Mouse (Mus musculus) lung, embryonic 15.5 days (tissue): Measurements from ENCODE around the gene Hrh3. TPM values are rescaled to one million over a fixed set of nuclear protein-coding genes. Genes with fewer than 3 reads are reported as not detected.
A peak's percentile ranks its signal among the peaks of the same experiment; 100 is the strongest.

Source experiments
- ATAC-seq: fragments of 200-750 bp; cut with Nextera tagmentation; 2 replicates; pipeline ENCODE4 v1.8.0; 2017; ENCODE audit warnings: moderate number of reproducible peaks, borderline replicate concordance; ENCODE audit not compliant: low FRiP score, low TSS enrichment; ENCODE audit errors: extremely low read depth
- H3K27ac ChIP-seq: fragments of 300-500 bp; sonication (generic); 2 replicates; pipeline ENCODE4 v1.5.1; 2015; ENCODE audit warnings: moderate library complexity, mild to moderate bottlenecking, inconsistent platforms
- H3K27me3 ChIP-seq: fragments of 300-500 bp; sonication (generic); 2 replicates; pipeline ENCODE4 v1.6.1; 2015; ENCODE audit warnings: inconsistent platforms
- H3K36me3 ChIP-seq: fragments of 300-500 bp; sonication (generic); 2 replicates; pipeline ENCODE4 v1.6.1; 2015; ENCODE audit warnings: inconsistent platforms
- H3K4me1 ChIP-seq: fragments of 300-500 bp; sonication (generic); 2 replicates; pipeline ENCODE4 v1.6.1; 2015; ENCODE audit warnings: inconsistent platforms
- H3K4me2 ChIP-seq: fragments of 300-500 bp; sonication (generic); 2 replicates; pipeline ENCODE4 v1.6.1; 2015; ENCODE audit warnings: inconsistent platforms, mild to moderate bottlenecking, moderate library complexity
- H3K4me3 ChIP-seq: fragments of 300-500 bp; sonication (generic); 2 replicates; pipeline ENCODE4 v1.5.1; 2015; ENCODE audit warnings: mild to moderate bottlenecking, inconsistent platforms
- H3K9ac ChIP-seq: fragments of 300-500 bp; sonication (generic); 2 replicates; pipeline ENCODE4 v1.6.1; 2015; ENCODE audit warnings: inconsistent platforms
- H3K9me3 ChIP-seq: fragments of 300-500 bp; sonication (generic); 2 replicates; pipeline ENCODE4 v1.6.1; 2016; ENCODE audit warnings: inconsistent platforms
- WGBS: fragments of 180-500 bp; shearing (Covaris S2); methylation state at CpG from one replicate; pipeline ENCODE4 v1.1.7; 2015; 5-methylcytosine and 5-hydroxymethylcytosine counted together
- polyA plus RNA-seq: library from polyadenylated mRNA; unstranded; fragments of >200 nt; fragmentation: Nextera tagmentation; extraction: Ambion mirVana; gene quantifications from 2 replicates; pipeline ENCODE4 v1.2.1, GENCODE M21; 2015

Hrh3 gene
- polyA plus RNA-seq, 1 experiment from 2014 or later: not detected

DNA sequence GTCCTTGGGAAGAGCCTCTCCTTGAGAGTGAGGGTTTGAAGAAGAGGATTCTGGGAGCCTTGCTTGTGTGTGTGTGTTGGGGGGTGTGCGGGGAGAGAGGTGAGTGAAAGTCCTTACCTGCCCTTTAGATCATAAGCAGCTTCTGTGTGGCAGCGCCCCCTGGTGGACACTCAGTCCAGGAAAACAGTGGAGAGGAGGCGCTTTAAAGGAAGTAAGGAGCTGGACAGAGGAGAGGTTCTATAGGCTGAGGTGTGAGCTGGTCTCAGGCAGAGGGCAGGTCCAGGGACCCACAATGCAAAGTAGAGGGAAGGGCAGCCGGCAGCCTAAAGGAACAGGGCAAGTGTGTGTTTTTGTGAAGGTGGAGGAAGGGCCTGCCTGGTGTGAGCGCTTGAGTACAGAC lies 53.3 kb downstream of the Hrh3 start:
- peak; percentile 20; the same call in 1 of the 2 replicates for ATAC-seq
- Histone ChIP-seq H3K9ac (no peak overlapping the region), H3K27me3 (no peaks in the 10 kb centered on the region), H3K4me2 (no peak overlapping the region), H3K4me3 (no peak overlapping the region), H3K4me1 (no peaks in the 10 kb centered on the region), H3K27ac (no peak overlapping the region), H3K9me3 (no peaks in the 10 kb centered on the region), H3K36me3 (peaks cover 11% of the 10 kb centered on the region)
- WGBS: 28% methylated on average over 5 of the region's 5 CpGs

Other genes with a start within 250 kb of the Hrh3 start
- 3.4 and 3.7 TPM in 2 replicates for gene Taf4, start 127.8 kb downstream of the Hrh3 start, polyA plus RNA-seq
- gene Lsm14b, start 79.5 kb downstream of the Hrh3 start, polyA plus RNA-seq: 7.5 and 9.5 TPM in 2 replicates
- gene Psma7, start 62.1 kb downstream of the Hrh3 start, polyA plus RNA-seq: 513 and 529 TPM in 2 replicates
- gene Ss18l1, start 62.0 kb downstream of the Hrh3 start, polyA plus RNA-seq: 4.0 and 4.5 TPM in 2 replicates
- gene Mtg2, start 33.9 kb downstream of the Hrh3 start, polyA plus RNA-seq: 26.4 and 26.6 TPM in 2 replicates
- gene Osbpl2, start 14.8 kb upstream of the Hrh3 start, polyA plus RNA-seq: 30.9 and 32.5 TPM in 2 replicates
- 184 and 191 TPM in 2 replicates for gene Adrm1, start 67.0 kb upstream of the Hrh3 start, polyA plus RNA-seq
- gene Lama5, start 121.4 kb upstream of the Hrh3 start, polyA plus RNA-seq: 79.0 and 83.2 TPM in 2 replicates
- gene Rps21, start 152.9 kb upstream of the Hrh3 start, polyA plus RNA-seq: 477 and 524 TPM in 2 replicates
- 14.1 and 16.5 TPM in 2 replicates for gene Cables2, start 169.0 kb upstream of the Hrh3 start, polyA plus RNA-seq
- gene Rbbp8nl, start 185.4 kb upstream of the Hrh3 start, polyA plus RNA-seq: 2.3 and 3.1 TPM in 2 replicates
- gene Gata5, start 230.2 kb upstream of the Hrh3 start, polyA plus RNA-seq: 26.2 and 27.8 TPM in 2 replicates